Mouse (Mus musculus) spleen, postnatal 10 days (tissue): ENCODE data around the gene Phxr2.

ENCODE experiments used
- DNase-seq, 2 experiments: peaks; one replicate each; pipeline ENCODE4 v3.0.0; 2021 to 2022; ENCODE audit warnings: low spot score in 2 of 2

The Phxr2 gene

DNA sequence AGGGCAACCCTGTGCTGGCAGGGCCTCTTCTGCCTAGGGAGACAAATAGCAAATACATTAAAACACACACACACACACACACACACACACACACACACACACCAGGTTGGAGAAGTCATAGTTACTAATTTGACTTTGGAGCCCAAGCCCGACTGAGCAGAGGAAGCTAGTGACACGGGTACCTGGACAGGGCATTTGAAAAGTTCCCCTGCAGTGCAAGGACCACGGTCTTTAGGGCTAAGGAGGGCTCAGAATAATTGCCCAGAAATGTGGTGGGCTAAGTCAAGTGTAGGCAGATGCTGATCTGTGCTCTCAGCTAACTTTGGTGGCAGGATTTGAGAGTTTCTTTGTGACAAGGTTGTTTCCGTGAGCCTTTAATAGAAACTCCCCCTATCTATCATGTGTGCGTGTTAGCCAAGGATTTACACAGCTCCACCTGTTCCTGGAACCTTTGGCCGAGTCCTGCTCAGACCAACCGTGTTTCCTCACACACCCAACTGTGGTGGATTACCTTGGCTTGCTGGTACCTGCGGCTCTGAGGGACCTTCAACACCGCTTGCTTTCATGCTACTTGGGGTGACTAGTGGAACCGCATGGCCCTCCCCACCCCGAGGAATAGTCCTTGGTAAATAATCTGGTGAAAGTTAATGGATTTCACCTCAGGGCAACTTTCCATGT is 6.6 kb upstream of the Phxr2 start:
- DNase-seq, result no peak

DNA sequence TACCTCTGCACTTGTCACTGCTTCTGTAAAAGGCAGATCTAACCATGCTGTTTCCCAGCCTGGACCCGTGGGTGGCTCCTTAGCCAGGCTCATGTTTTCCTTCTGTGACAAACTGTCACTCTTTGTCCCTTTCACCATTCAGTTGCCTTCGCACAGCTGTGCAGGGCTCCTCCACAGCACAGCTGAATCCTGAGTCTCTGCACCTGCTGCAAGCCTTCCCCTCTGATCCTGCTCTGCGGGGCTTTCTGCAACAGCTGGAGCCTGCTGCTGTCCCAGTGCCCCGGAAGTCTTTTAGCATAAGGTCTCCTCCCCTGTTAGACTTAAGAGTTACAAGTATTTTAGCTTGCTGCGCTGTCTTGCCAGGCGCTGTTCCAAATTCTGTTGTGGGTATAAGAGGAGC is 6.1 kb upstream of the Phxr2 start:
- DNase-seq, result peak in 1 of 2 experiments; percentile 39

DNA sequence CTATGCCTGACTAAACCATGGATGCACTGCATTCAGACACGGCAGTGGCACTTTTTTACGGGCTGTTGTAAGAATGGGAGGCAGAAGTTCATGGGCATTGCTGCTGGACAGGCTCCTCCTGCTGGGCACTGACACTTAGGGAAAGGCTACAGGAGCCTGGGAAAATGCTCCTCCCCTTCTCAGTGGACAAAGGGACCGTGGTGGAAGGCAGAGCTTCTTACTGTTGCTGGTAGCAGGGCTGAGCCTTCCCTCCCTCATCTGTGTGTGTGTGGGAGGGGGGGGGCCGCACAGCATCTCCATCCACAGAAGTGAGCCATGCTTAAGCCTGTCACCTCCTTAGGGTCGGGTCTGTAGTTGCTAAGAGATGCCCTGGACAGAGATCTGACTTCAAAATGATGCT is 5.2 kb upstream of the Phxr2 start:
- no peak for DNase-seq

- DNase-seq, result peak in 1 of 2 experiments; percentile 35
Observed at GRCm38 (mm10) chr10:99130611-99131010, 4.5 kb upstream of the Phxr2 start.

DNA sequence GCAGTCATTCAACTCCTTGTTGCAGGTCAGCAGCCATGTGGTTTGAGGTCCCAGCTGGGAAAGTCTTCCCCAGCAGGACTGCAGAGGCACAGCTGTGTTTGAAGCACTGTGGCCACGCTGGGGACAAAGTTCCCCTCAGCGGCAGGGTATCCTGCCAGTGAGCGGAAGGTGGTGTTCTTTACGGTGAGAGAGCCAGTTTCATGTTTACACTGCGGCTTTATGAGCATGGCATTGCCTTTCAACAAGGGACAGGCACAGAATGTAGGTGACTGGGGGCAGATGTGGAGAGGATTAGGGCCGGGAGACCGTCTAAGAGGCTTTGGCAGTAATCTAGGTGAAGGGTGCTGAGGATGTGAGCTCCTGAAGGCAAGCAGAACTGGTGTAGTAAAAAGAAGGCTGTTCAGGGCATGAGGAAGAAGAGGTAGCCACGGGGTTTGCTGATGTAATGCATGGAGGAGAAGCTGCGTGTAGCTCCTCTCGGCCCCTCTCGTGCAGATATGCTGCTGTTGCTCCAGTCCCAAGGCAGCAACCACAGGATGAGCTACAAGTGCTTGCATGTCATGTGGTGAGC is 1.7 kb upstream of the Phxr2 start:
- DNase-seq, result peak in 1 of 2 experiments; percentile 56

GRCm38 (mm10) chr10:99126954-99127353 is 829 bp upstream of the Phxr2 start:
- DNase-seq, result peak in 1 of 2 experiments; percentile 72

- DNase-seq, result no peak
Observed at GRCm38 (mm10) chr10:99119471-99119870, 6.7 kb downstream of the Phxr2 start.

DNA sequence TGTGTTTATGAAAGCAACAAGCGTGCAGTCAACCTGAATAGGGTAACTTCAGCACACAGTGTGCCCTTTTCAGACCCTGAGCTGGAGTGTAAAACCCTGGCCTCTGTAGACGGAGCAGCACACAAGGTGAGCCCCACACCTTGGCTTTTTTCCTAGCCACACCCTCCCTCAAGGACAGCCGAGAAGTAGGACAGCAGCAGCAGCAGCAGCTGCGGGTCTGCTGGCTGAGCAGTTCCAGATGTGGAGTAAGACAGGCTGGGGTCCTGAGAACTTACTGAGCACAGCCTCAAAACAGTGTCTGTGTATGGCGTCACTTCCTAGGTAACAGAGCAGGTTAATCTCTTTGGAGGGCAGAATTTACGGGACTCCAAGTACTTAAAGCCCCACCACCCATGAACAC is 7.4 kb downstream of the Phxr2 start:
- DNase-seq, result no peak

GRCm38 (mm10) chr10:99117876-99118275 is 8.2 kb downstream of the Phxr2 start:
- peak in 1 of 2 experiments; percentile 0 for DNase-seq

DNA sequence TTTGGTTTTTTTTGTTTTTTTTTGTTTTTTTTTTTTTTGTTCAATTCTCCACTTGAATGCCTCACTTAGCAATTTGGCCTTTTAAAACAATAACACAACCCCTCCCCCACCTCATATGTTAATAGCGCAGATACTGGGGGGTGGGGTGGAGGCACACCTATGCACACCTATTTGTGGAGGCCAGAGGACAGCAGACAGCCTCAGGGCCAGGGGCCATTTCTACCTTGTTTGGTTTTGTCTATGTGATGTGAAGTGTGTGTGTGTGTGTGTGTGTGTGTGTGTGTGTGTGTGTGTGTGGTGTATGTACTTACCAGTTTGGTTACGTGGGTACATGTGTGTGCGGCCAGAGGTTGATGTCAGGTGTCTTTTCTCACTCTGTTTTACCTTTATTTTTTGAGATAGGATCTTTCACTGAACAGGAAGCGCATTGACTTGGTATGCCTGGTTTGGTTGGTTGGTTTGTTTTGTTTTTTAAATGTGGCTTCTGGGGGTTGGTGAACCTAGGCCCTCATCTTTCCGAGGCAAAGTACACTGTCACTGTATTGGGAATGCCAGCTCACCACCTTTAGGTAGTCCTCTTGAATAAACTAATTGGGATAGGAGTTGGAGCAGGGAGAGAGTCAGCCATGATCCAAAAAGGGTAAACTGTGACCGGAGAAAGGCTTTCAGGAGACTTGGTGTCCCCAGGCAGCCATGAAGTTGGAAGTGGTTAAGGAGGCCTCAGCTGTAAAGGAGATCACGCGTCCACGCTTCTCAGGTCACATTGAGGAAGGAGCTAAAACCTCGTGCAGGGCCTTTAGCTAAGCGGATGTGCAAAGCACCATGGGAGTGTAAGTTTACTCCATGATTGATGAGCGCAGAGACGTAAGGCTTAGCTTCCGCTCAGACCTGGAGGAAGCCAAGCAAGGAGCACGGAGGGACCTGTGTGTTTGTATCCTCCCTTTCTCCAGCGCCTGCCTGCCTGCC is 9.2 kb downstream of the Phxr2 start:
- peak in 1 of 2 experiments; percentile 3 for DNase-seq

DNA sequence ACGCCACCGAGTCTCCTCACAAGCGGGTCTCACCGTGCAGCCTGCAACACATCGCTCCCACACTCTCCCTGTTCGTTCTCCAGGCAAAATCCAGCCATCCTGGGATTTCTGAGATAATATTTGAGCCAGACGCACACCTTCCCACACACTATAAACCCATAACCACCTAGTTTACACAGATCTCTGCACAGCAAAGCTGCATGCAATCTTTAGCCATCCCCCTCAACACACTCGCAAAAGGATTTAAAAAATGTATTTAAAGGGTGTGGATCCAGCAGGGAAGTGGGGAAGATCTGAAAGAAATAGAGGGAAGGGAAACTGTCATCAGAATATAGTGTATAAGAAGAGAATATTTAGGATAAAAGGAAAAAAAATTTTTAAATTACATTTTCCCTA is 9.9 kb downstream of the Phxr2 start:
- no peak for DNase-seq

- no peak for DNase-seq
Observed at GRCm38 (mm10) chr10:99115471-99116236, 10.5 kb downstream of the Phxr2 start.

DNA sequence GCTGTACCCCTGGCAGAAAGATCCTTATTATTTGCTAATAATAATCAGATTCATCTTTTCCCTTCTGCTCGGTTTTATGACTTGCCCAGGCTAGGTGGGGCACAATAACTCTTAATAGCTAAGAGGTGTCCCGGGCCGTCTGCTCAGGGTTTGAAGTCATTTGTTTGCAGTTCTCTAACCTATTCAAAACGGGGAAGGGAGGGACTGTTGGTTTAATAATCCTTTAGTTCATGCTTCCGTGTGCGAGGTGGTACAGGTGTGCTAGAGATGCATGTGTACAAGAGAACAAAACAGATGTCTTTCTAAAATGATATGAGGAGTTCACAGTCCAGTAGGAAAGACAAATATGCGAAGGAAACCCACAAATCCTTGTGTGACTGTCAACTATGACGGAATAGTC is 11.8 kb downstream of the Phxr2 start:
- DNase-seq, result no peak

DNA sequence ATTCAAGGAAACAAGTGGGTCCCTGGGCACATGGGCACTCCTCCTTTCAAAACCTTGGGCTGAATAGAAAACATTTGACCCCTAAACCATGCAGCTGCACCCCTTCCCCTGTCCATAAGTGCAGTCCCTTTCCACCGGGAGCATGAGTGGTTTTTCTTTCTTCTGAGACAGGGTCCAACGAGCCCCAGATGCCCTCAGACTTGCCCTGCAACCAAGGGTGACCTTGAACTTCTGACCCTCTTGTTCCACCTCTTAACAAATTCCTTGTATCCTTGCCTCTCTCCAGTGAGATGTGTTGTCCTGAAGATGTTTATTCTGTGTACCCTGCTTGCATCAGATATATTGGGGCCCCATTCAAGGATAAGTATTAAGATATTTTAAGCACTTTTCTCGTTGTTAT is 12.6 kb downstream of the Phxr2 start:
- DNase-seq, result no peak

DNA sequence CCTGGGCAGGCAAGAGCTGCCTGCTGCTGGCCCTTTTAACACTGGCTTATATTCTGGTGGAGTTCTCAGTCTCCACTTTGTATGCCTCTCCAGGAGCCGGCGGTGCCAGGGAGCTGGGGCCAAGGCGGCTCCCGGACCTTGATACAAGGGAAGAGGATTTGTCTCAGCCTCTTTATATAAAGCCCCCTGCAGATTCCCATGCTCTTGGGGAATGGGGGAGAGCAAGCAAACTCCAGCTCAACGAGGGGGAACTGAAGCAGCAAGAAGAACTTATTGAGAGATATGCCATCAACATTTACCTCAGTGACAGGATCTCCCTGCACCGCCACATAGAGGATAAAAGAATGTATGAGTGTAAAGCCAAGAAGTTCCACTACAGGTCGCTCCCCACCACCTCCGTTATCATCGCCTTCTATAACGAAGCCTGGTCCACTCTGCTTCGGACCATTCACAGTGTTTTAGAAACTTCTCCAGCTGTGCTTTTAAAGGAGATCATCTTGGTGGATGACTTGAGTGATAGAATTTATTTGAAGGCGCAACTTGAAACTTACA is 17.6 kb downstream of the Phxr2 start:
- DNase-seq, result no peak

DNA sequence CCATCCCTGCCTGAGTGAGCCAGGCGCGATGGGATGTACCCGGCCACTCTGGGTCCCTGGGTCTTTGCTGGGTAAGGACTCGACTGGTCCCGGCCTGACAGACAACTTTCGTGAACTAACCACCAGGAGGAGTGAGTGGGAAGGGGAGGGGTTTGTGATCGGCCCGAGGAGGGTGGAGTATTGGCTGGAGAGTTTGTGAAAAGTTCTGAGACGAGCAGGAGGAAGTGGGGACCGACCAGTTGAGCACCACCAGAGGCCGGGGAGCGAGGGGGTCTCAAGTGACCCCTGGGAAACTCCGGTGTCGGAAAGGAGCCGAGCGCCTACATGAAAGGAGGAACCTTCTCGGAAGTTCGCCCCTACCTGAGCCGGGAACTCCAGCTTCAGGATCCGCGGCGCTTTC is 18.2 kb downstream of the Phxr2 start, which contains the start of gene Galnt4:
TSS of gene Galnt4 (plus strand) at position 196 of the 400 bp plus-strand sequence.
- peak; percentile 70 to 82 for DNase-seq

DNA sequence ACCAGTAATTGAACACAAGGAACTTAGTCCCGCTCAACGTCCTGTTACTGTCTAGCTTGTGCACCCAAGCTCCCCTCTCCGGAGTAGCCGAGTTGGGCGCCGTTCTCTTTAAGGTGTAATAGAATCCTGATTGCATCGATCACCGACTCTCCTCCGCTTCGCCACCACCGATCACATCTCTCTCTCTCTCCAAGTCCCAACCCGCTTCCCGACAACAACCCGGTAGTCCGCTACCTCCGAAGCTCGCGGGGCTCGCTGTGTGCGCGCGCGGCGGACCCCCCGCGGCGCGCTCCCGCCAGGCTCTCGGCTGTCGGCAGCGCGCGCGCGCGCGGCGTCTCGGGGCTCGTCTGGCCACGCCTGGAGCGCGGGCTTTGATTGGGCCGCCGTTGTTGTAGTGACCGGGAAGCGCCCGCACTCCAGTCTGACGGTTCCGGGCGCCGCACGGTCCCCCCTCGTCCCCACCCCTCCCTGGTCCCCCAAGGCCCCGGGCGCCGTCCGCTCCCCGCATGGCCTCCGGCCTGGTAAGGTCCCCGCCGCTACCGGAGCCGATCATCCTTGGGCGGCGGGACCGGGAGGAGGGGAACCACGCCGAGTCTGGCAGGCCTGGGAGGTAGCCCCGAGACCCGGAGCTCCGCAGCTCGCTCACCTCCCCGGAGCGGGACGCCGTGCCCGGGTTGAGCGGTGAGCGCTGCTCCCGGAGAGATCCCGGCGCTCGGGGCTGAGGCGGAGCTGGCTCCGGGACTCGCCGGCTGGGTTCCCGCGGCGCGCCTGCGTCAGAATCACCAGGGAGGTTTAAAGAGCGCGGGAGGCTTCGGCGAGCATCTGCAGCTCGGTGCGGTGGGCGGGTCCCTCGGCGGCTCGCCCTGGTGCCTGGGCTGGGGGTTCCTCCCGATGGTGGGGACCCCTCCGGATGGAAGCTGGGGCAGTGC is 19.2 kb downstream of the Phxr2 start, which contains the start of gene Poc1b:
TSS of gene Poc1b (plus strand) at position 334 of the 929 bp plus-strand sequence.
- peak; percentile 79 to 86 for DNase-seq

GRCm38 (mm10) chr10:99106311-99106702 is 19.8 kb downstream of the Phxr2 start:
- no peak for DNase-seq

- no peak for DNase-seq
Observed at GRCm38 (mm10) chr10:99105522-99105921, 20.6 kb downstream of the Phxr2 start.

GRCm38 (mm10) chr10:99097374-99097773 is 28.8 kb downstream of the Phxr2 start:
- peak in 1 of 2 experiments; percentile 60 for DNase-seq
